Mouse (Mus musculus) liver, postnatal 0 days (tissue): ENCODE data around the gene Oip5.

Experiments used
- CTCF ChIP-seq: sonication (generic); IDR thresholded peaks from 2 replicates; pipeline ENCODE4 v1.5.1; 2016; ENCODE audit warnings: antibody characterized with exemption, low read depth
- EP300 ChIP-seq: IDR thresholded peaks from 2 replicates; pipeline ENCODE4 v1.6.1; 2016; ENCODE audit warnings: antibody characterized with exemption, low read depth, mild to moderate bottlenecking

GRCm38 (mm10) chr2:119591247-119591646 is 27.0 kb downstream of the Oip5 start:
- TF ChIP-seq CTCF (peak; percentile 59), EP300 (no peak)
